Mouse (Mus musculus) liver, embryonic 11.5 days (tissue): ENCODE results near the gene Smok2b. TPM values are rescaled to one million over a fixed set of nuclear protein-coding genes. Genes with fewer than 3 reads are reported as not detected.
"Not testable (repeated sequence)": the region's sequence is repeated elsewhere in the genome, so short reads cannot be mapped to it uniquely, and the experiment has no call there.

Experiments
- ATAC-seq: fragments of 200-750 bp; cut with Nextera tagmentation; replicated peaks from 2 replicates; pipeline ENCODE4 v1.8.0; 2017; ENCODE audit warnings: moderate number of reproducible peaks, mild to moderate bottlenecking, moderate TSS enrichment, moderate library complexity; ENCODE audit not compliant: low FRiP score
- DNase-seq: peaks from one replicate; pipeline ENCODE4 v3.0.0-alpha.2; 2017; ENCODE audit warnings: low spot score
- H3K27ac ChIP-seq: fragments of 300-500 bp; sonication (generic); 2 replicates; pipeline ENCODE4 v1.5.1; 2014; ENCODE audit warnings: mild to moderate bottlenecking, low read depth, low read length, control low read depth
- H3K27me3 ChIP-seq: fragments of 300-500 bp; sonication (generic); replicated peaks from 2 replicates; pipeline ENCODE4 v1.6.1; 2014; ENCODE audit warnings: low read length, mixed read lengths; ENCODE audit not compliant: control insufficient read depth, insufficient read depth
- H3K36me3 ChIP-seq: fragments of 300-500 bp; sonication (generic); 2 replicates; pipeline ENCODE4 v1.6.1; 2014; ENCODE audit warnings: mild to moderate bottlenecking, low read length, moderate library complexity, mixed read lengths; ENCODE audit not compliant: control insufficient read depth, insufficient read depth
- H3K4me1 ChIP-seq: fragments of 300-500 bp; sonication (generic); replicated peaks from 2 replicates; pipeline ENCODE4 v1.6.1; 2014; ENCODE audit warnings: low read length, mixed read lengths; ENCODE audit not compliant: control insufficient read depth, insufficient read depth
- H3K4me2 ChIP-seq: fragments of 300-500 bp; sonication (generic); 2 replicates; pipeline ENCODE4 v1.6.1; 2014; ENCODE audit warnings: mild to moderate bottlenecking, control low read depth, moderate library complexity
- H3K4me3 ChIP-seq: fragments of 300-500 bp; sonication (generic); 2 replicates; pipeline ENCODE4 v1.5.1; 2014; ENCODE audit warnings: low read depth, low read length, control low read depth
- H3K9ac ChIP-seq: fragments of 300-500 bp; sonication (generic); 2 replicates; pipeline ENCODE4 v1.6.1; 2014; ENCODE audit warnings: low read depth, low read length, control low read depth
- H3K9me3 ChIP-seq: fragments of 300-500 bp; sonication (generic); 2 replicates; pipeline ENCODE4 v1.6.1; 2016; ENCODE audit warnings: low read length, inconsistent platforms, mixed read lengths; ENCODE audit not compliant: control insufficient read depth
- WGBS: fragments of 180-500 bp; shearing (Covaris S2); extraction: QIAGEN DNeasy Blood & Tissue Kit; methylation state at CpG from one replicate; pipeline ENCODE4 v1.1.7; 2014; 5-methylcytosine and 5-hydroxymethylcytosine counted together
- polyA plus RNA-seq: library from polyadenylated mRNA; unstranded; fragments of >200 nt; fragmentation: Nextera tagmentation; extraction: Ambion mirVana; gene quantifications from 2 replicates; pipeline ENCODE4 v1.2.1, GENCODE M21; 2014

Gene Smok2b
- polyA plus RNA-seq, 1 experiment from 2014 or later = not detected

- WGBS = 80% methylated on average over 2 of the region's 2 CpGs
- H3K27me3 ChIP-seq, H3K36me3 ChIP-seq, H3K9ac ChIP-seq, H3K4me2 ChIP-seq, H3K27ac ChIP-seq, ATAC-seq, H3K4me1 ChIP-seq, DNase-seq, H3K4me3 ChIP-seq: not testable (repeated sequence)
- H3K9me3 ChIP-seq = peaks cover 26% of the 10 kb centered on the region
These were observed 31.2 kb upstream of the Smok2b start for GRCm38 (mm10) chr17:13198812-13199211.

- H3K4me2 ChIP-seq, H3K9ac ChIP-seq, H3K27me3 ChIP-seq, DNase-seq, H3K36me3 ChIP-seq, H3K27ac ChIP-seq, H3K4me3 ChIP-seq, H3K4me1 ChIP-seq: not testable (repeated sequence)
- WGBS = 81% methylated on average over 8 of the region's 9 CpGs
- H3K9me3 ChIP-seq = peaks cover 26% of the 10 kb centered on the region
- peak; percentile 29; the same call in 1 of the 2 replicates for ATAC-seq
These were observed 30.1 kb upstream of the Smok2b start for GRCm38 (mm10) chr17:13199880-13200409.

DNA sequence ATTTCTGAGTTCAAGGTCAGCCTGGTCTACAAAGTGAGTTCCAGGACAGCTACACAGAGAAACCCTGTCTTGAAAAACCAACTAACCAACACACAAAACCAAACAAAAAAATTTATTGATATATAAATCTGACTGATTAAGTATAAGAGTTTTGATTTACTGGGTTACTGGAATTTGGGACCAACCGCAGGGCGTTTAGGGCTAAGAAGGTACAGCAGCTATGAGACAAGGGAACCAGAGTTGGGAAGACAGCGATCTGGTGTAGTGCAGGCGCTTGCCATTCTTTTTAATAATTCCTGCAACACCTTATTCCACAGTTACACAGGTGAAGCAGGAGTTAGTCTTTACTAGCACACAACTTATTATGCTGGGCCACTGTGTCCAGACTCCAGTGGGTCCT lies 28.5 kb upstream of the Smok2b start:
- not testable (repeated sequence) for H3K27ac ChIP-seq, H3K9ac ChIP-seq, H3K36me3 ChIP-seq, DNase-seq, H3K4me2 ChIP-seq, H3K4me3 ChIP-seq, H3K4me1 ChIP-seq, H3K27me3 ChIP-seq, ATAC-seq
- 86% methylated on average over 4 of the region's 4 CpGs for WGBS
- H3K9me3 ChIP-seq = peaks cover 17% of the 10 kb centered on the region

GRCm38 (mm10) chr17:13202453-13203107 lies 27.5 kb upstream of the Smok2b start:
- not testable (repeated sequence) for H3K4me1 ChIP-seq, H3K27ac ChIP-seq, DNase-seq, H3K4me3 ChIP-seq, H3K4me2 ChIP-seq, H3K36me3 ChIP-seq, ATAC-seq, H3K27me3 ChIP-seq, H3K9ac ChIP-seq
- H3K9me3 ChIP-seq = peaks cover 24% of the 10 kb centered on the region
- 71% methylated on average over 2 of the region's 3 CpGs for WGBS

GRCm38 (mm10) chr17:13205247-13205646 lies 24.8 kb upstream of the Smok2b start:
- not testable (repeated sequence) for H3K27me3 ChIP-seq, H3K4me1 ChIP-seq, H3K4me3 ChIP-seq, H3K9ac ChIP-seq, H3K36me3 ChIP-seq, H3K4me2 ChIP-seq, ATAC-seq, H3K27ac ChIP-seq, DNase-seq
- peaks cover 19% of the 10 kb centered on the region for H3K9me3 ChIP-seq
- WGBS = 86% methylated on average over 1 of the region's 1 CpGs

GRCm38 (mm10) chr17:13206491-13206890 lies 23.6 kb upstream of the Smok2b start:
- H3K9ac ChIP-seq = no peak overlapping the region
- H3K4me2 ChIP-seq = no peak overlapping the region
- no peak for DNase-seq
- H3K9me3 ChIP-seq = peaks cover 18% of the 10 kb centered on the region
- 78% methylated on average over 2 of the region's 2 CpGs for WGBS
- ATAC-seq = peak; percentile 42; the same call in 1 of the 2 replicates
- H3K4me1 ChIP-seq = no peaks in the 10 kb centered on the region
- H3K4me3 ChIP-seq = no peak overlapping the region
- H3K36me3 ChIP-seq = no peaks in the 10 kb centered on the region
- H3K27ac ChIP-seq = no peak overlapping the region
- H3K27me3 ChIP-seq = no peaks in the 10 kb centered on the region

GRCm38 (mm10) chr17:13208460-13208859 lies 21.6 kb upstream of the Smok2b start:
- not testable (repeated sequence) for H3K9ac ChIP-seq, ATAC-seq, H3K4me3 ChIP-seq, H3K27me3 ChIP-seq, H3K27ac ChIP-seq, H3K4me2 ChIP-seq, H3K36me3 ChIP-seq, H3K4me1 ChIP-seq, DNase-seq
- H3K9me3 ChIP-seq = peaks cover 37% of the 10 kb centered on the region

DNA sequence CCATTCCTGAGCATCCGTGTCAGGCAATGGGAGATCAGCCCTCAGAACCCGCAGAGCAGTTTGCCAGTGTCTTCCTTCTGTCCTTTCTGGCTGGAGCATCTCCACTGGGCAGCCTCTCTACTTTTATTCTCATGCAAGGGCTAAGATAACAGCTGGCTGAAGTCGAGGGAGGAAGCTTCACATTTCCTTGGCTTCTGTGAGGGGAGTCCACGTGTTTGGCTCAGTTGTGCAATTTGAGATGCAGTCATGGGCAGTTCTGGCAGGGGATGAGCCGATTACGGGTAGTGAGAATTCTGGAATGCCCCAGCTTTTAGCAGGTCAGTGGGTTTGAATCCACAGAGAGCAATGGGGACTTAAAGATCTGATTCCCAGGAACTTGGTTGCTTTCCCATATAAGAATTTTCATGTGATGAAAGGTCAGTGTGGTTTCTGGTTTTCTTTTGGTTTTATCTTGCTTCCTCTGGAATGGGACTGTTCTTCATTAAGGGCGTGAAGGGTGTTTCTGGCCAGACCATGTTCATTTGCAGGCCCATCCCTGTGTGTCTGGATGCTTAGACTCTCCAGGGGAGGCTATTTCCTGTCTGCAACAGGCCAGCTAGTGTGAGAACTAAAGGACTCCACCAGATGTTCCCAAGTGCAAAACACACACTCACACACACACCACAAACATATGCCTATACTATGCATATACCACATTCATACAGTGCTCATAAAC lies 17.8 kb upstream of the Smok2b start:
- no peak overlapping the region for H3K4me3 ChIP-seq
- no peak overlapping the region for H3K4me2 ChIP-seq
- ATAC-seq (0 out of 2 replicates have a peak, but pooled peaks have one; percentile 13), DNase-seq (no peak)
- no peaks in the 10 kb centered on the region for H3K36me3 ChIP-seq
- no peak overlapping the region for H3K9ac ChIP-seq
- H3K27ac ChIP-seq = no peak overlapping the region
- no peaks in the 10 kb centered on the region for H3K4me1 ChIP-seq
- no peaks in the 10 kb centered on the region for H3K27me3 ChIP-seq
- H3K9me3 ChIP-seq = peaks cover 66% of the 10 kb centered on the region
- WGBS = 60% methylated on average over 7 of the region's 7 CpGs
